Mouse (Mus musculus) cerebellum, adult 8-10 months (tissue): ENCODE measurements around the gene Anks1.

Experiments used
- DNase-seq: peaks from one replicate; pipeline ENCODE4 v3.0.0; 2022

Gene Anks1

DNA sequence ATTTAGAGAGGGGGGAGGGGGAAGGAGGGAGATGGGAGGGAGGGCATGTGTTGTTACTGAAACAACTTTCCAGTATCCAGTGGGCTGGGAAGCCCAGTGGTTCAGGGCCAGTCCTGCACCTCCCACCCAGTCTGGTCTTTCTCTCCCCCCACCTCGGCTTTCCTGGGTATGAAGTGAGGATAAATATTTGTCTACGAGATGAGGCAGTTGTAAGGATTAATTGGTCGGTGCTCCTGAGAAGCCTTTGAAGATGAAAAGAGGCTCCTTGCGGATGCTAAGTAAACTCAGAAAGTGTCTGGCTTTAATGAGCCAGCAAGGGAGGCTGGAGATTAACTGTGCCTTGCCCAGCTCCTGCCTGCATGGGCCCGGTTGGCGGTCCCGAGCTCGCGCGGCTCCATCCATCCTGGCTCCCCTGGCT, 192.8 kb downstream of the Anks1 start:
- no peak for DNase-seq

DNA sequence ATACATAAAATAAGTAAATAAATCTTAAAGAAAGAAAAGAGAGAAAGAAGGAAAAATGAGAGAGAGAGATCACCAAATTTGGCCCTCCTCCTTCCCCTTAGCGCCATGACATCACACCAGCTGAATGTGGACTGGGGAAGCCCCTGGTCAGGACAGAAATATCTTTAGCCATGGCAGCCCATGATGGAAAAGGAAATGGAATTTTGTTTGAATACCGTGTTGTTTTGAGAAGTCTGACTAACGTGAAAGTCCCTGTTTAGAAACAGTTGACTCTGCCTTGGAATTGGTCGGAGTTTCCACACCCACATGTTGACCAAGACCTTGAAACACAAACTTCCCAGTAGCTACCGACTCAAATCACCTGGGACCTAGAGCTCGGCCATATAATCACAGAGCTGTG, 195.3 kb downstream of the Anks1 start:
- no peak for DNase-seq

GRCm38 (mm10) chr17:28106352-28106751, 197.2 kb downstream of the Anks1 start:
- DNase-seq, result no peak

- no peak for DNase-seq
Measured at GRCm38 (mm10) chr17:28107275-28107674, 198.2 kb downstream of the Anks1 start.

GRCm38 (mm10) chr17:28112266-28112665, 203.2 kb downstream of the Anks1 start:
- no peak for DNase-seq
